Mouse (Mus musculus): ENCODE measurements around the gene Serpinb6b.
"Not testable (repeated sequence)": the region's sequence is repeated elsewhere in the genome, so short reads cannot be mapped to it uniquely, and the experiment has no call there.

DNA sequence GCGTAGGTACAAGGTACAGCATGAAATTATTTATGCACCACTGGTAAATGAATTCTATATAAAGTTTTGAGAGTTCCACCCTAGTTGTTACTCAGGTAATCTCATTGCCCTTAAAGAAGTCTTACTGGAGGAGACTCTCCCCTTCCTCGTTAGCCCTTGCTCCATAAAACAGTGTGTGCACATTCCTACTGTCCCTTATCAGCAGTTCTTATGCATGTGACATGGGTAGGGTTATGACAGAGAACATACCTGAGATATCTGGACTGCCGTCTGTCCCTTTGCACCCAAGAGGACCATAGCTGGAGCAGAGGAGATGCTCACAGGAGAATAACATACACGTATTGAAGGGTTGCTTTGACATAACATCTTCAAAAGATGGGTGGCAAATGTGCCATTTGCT lies 26.7 kb upstream of the Serpinb6b start:
- TF ChIP-seq CTCF (IDR thresholded peaks at IDR 0.05; ENCODE audit: control insufficient read depth, insufficient read depth, insufficient read length); MAX (IDR thresholded peaks at IDR 0.05); FOSL1 (IDR thresholded peaks at IDR 0.05; ENCODE audit: insufficient read depth, low read length, poor library complexity, severe bottlenecking); MYOD1 (IDR thresholded peaks at IDR 0.05; ENCODE audit: control insufficient read depth, insufficient read length, low read depth); USF1 (IDR thresholded peaks at IDR 0.05; ENCODE audit: low read depth): not testable (repeated sequence)
